Mouse (Mus musculus) lung, adult 2 months (tissue): ENCODE measurements at regions not wholly inside any gene's neighbourhood (a gene's known extent, or its start where the extent isn't known, plus 50 kb on each side); places are given as distances from the start of the nearest gene placed in this dataset.

ENCODE experiments used
- CTCF ChIP-seq: fragments of 200-500 bp; IDR thresholded peaks from 2 replicates; pipeline ENCODE4 v1.5.1; 2011; ENCODE audit warnings: mild to moderate bottlenecking, low read length, control low read depth; ENCODE audit not compliant: insufficient read depth
- POLR2A ChIP-seq: fragments of 200-500 bp; IDR thresholded peaks from 2 replicates; pipeline ENCODE4 v1.6.1; 2011; ENCODE audit warnings: low read depth, mild to moderate bottlenecking, control low read depth, low read length, borderline replicate concordance; ENCODE audit errors: extremely low read depth

GRCm38 (mm10) chr4:31861172-31861571 is 102.7 kb upstream of the Map3k7 start:
- no peak for TF ChIP-seq CTCF
- TF ChIP-seq POLR2A = no peak
